Mouse (Mus musculus): ENCODE data around the gene Eif3b. TPM values are rescaled to one million over a fixed set of nuclear protein-coding genes. Genes with fewer than 3 reads are reported as not detected.
"Not testable (repeated sequence)": the region's sequence is repeated elsewhere in the genome, so short reads cannot be mapped to it uniquely, and the experiment has no call there.

The Eif3b gene
- total and polyA plus RNA-seq, 2 experiments from 2014 or later: 41.4 to 73.0 TPM

DNA sequence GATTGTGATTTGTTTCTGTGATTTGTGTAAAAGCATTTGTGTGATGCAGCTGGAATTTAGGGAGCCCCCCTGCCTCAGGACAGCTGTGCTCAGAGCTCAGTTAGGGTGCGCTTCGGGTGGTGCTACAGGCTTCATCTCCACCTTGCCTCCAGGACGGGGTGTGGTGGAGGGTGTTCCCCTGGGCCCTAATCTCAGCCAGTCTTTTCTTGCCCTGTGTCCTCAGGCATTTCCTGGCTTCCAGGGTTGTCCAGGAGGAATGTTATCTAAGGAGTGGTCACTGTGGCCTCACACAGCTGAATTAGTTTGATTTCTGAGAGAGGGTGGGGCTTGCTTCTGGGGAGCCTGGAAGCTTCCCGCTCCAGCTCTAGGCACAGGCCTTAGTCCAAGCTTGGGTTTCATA, 24.9 kb downstream of the Eif3b start:
- no peaks in the 10 kb centered on the region for H3K4me1 ChIP-seq (ENCODE audit: insufficient read depth)
- no peaks in the 10 kb centered on the region for H3K9me3 ChIP-seq (ENCODE audit: low read length)
- WGBS: 90% methylated on average over 4 of the region's 4 CpGs
- H3K4me3 ChIP-seq (ENCODE audit: low read depth, low read length): no peak overlapping the region
- H3K9ac ChIP-seq: no peak overlapping the region
- no peak for TF ChIP-seq CTCF (IDR thresholded peaks at IDR 0.05; ENCODE audit: low read depth)
- H3K36me3 ChIP-seq (ENCODE audit: insufficient read depth): peaks cover 47% of the 10 kb centered on the region
- H3K27me3 ChIP-seq (ENCODE audit: insufficient read depth, low read length): no peaks in the 10 kb centered on the region
- H3K4me2 ChIP-seq (ENCODE audit: low read depth): no peak overlapping the region
- DNase-seq: no peak
- ATAC-seq: no peak
- no peak overlapping the region for H3K27ac ChIP-seq (ENCODE audit: low read depth, low read length)

DNA sequence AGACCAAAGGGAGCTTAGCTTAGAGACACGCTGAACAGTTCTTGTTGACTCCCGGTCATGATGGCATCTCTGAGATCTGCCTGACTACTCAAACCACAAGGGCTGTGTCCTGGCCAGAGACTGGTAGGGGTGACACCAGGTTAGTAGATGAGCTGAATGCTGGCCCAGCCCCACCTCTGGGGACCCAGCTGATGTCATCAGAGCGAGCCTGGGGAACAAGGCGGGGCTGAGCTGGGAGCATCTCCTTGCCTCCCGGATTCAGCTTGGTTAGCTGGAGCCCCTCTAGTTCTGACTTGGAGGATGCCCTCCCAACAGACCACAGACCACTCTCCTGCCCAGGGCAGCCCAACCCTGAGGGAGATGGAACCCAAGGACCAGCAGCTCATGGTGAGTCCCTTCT, 26.2 kb downstream of the Eif3b start, which contains the start of gene Gm4869:
Gene Gm4869 (plus strand): TSS at position 301 of the 400 bp plus-strand sequence.
- WGBS: 89% methylated on average over 5 of the region's 5 CpGs
- ATAC-seq (no peak), DNase-seq (no peak)
- Histone ChIP-seq H3K36me3 (ENCODE audit: insufficient read depth) (peaks cover 42% of the 10 kb centered on the region), H3K4me1 (ENCODE audit: insufficient read depth) (no peaks in the 10 kb centered on the region), H3K27me3 (ENCODE audit: insufficient read depth, low read length) (no peaks in the 10 kb centered on the region), H3K4me3 (ENCODE audit: low read depth, low read length) (no peak within 1 kb of the TSS), H3K9me3 (ENCODE audit: low read length) (no peaks in the 10 kb centered on the region), H3K4me2 (ENCODE audit: low read depth) (no peak within 1 kb of the TSS), H3K27ac (ENCODE audit: low read depth, low read length) (no peak within 1 kb of the TSS), H3K9ac (no peak within 1 kb of the TSS)
- TF ChIP-seq CTCF (IDR thresholded peaks at IDR 0.05; ENCODE audit: low read depth): no peak

DNA sequence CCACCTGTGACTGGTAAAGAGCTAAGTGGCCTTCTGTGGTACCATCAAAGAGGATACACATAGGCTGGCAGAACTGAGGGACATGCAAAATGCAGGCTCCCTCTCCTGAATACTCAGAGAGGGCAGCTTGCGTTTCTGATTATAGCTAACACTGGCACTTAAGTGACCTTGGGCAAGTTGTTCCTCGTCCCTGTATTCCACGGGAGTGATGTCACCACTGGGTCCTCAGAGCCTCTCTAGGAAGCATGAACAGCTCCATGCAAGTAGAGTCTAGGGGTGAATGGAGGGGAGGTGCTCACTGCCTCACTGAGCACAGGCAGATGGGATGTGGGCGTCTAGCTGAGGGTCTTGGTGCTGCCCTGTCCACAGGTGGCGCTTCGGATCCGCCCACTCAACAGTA, 26.9 kb downstream of the Eif3b start:
- no peaks in the 10 kb centered on the region for H3K27me3 ChIP-seq (ENCODE audit: insufficient read depth, low read length)
- DNase-seq (no peak), ATAC-seq (no peak)
- no peak overlapping the region for H3K4me2 ChIP-seq (ENCODE audit: low read depth)
- no peak for TF ChIP-seq CTCF (IDR thresholded peaks at IDR 0.05; ENCODE audit: low read depth)
- H3K4me3 ChIP-seq (ENCODE audit: low read depth, low read length): no peak overlapping the region
- WGBS: 75% methylated on average over 7 of the region's 7 CpGs
- H3K4me1 ChIP-seq (ENCODE audit: insufficient read depth): no peaks in the 10 kb centered on the region
- peaks cover 35% of the 10 kb centered on the region for H3K36me3 ChIP-seq (ENCODE audit: insufficient read depth)
- no peaks in the 10 kb centered on the region for H3K9me3 ChIP-seq (ENCODE audit: low read length)
- H3K9ac ChIP-seq: no peak overlapping the region
- no peak overlapping the region for H3K27ac ChIP-seq (ENCODE audit: low read depth, low read length)

DNA sequence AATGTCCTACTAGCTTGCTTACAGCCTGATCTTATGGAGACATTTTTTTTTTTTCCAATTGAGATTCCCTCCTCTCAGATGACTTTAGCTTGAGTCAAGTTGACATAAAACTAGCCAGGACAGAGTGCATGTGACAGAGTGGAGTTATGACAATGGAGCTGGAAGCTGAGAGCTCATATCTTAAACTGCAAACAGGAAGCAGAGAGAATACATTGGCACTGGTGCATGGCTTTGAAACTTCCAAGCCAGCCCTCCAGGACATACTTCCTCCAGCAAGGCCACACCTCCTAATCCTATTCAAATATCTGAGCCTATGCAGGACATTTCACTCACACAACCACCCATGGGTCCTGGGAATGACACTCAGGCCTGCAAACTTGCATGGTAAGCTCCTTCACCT, 35.4 kb downstream of the Eif3b start:
- ATAC-seq (no peak), DNase-seq (no peak)
- no peaks in the 10 kb centered on the region for H3K4me1 ChIP-seq (ENCODE audit: insufficient read depth)
- H3K27me3 ChIP-seq (ENCODE audit: insufficient read depth, low read length): no peaks in the 10 kb centered on the region
- H3K4me2 ChIP-seq (ENCODE audit: low read depth): no peak overlapping the region
- H3K4me3 ChIP-seq (ENCODE audit: low read depth, low read length): no peak overlapping the region
- no peak for TF ChIP-seq CTCF (IDR thresholded peaks at IDR 0.05; ENCODE audit: low read depth)
- H3K36me3 ChIP-seq (ENCODE audit: insufficient read depth): no peaks in the 10 kb centered on the region
- H3K9ac ChIP-seq: no peak overlapping the region
- no peaks in the 10 kb centered on the region for H3K9me3 ChIP-seq (ENCODE audit: low read length)
- H3K27ac ChIP-seq (ENCODE audit: low read depth, low read length): no peak overlapping the region

DNA sequence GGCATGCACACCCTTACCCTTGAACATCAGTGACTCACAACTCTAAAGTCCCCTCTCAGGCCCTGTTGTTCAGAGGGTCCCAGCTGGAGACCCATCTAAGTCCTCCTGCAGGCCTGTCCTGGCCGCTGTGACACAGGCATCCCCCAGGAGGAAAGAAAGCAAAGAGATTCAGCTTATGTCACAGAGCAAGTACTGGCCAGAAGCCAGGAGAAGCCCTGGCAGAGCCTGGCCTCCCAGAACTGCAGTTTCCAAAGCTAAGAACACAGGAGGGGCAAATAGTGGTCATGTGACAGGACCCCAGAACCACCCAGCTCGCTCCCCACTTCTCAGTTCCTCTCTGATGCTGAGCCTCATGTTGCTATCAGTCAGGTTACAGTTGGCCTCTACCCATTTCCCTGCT, 36.3 kb downstream of the Eif3b start:
- Histone ChIP-seq H3K36me3 (ENCODE audit: insufficient read depth) (no peaks in the 10 kb centered on the region), H3K4me3 (ENCODE audit: low read depth, low read length) (no peak overlapping the region), H3K9me3 (ENCODE audit: low read length) (no peaks in the 10 kb centered on the region), H3K27me3 (ENCODE audit: insufficient read depth, low read length) (no peaks in the 10 kb centered on the region), H3K4me1 (ENCODE audit: insufficient read depth) (no peaks in the 10 kb centered on the region), H3K4me2 (ENCODE audit: low read depth) (no peak overlapping the region), H3K9ac (no peak overlapping the region), H3K27ac (ENCODE audit: low read depth, low read length) (no peak overlapping the region)
- ATAC-seq (no peak), DNase-seq (no peak)
- no peak for TF ChIP-seq CTCF (IDR thresholded peaks at IDR 0.05; ENCODE audit: low read depth)
- WGBS: 40% methylated on average over 2 of the region's 2 CpGs

DNA sequence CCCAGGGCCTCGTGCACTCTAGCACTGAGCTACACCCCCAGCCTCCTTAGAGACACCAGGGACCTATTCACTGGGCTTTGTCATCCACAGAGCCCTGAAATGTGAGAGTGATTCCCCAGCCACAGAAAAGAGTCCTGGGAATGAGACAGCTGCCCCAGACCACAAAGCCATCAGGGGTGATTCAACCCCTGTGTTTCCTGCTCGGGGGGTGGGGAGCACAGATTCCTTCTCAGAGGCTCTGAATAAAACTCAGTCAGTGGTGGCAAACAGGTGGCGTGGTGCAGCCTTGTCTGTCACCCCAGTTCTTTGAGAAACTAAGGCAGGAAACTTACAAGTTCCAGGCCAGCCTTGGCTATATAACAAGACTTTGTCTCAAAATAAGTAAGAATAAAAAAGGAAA, 42.3 kb downstream of the Eif3b start:
- H3K36me3 ChIP-seq (ENCODE audit: insufficient read depth): no peaks in the 10 kb centered on the region
- no peak for ATAC-seq

DNA sequence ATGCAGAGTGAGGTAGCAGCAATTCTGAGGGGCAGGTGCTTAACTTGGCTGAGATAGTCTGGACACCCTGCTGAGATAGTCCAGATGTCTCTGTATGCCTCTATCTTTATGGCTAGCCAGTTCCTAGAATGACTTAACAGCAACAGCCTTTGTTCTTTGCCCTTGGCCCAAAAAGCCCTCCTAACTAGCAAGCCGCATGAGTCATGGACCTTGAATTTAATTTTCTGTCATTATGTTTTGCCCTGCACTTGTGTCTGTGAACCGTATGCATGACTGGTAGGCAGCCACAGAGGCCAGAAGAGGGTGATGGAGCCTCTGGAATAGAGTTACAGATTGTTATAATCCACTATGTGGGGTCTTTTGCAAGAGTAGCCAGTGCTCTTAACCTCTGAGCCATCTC, 44.0 kb downstream of the Eif3b start:
- not testable (repeated sequence) for H3K9ac ChIP-seq; H3K36me3 ChIP-seq (ENCODE audit: insufficient read depth); H3K4me1 ChIP-seq (ENCODE audit: insufficient read depth); H3K4me3 ChIP-seq (ENCODE audit: low read depth, low read length); ATAC-seq; H3K9me3 ChIP-seq (ENCODE audit: low read length); H3K4me2 ChIP-seq (ENCODE audit: low read depth); H3K27ac ChIP-seq (ENCODE audit: low read depth, low read length); DNase-seq; H3K27me3 ChIP-seq (ENCODE audit: insufficient read depth, low read length)
- 82% methylated on average over 2 of the region's 2 CpGs for WGBS

More for the DNA sequence above, 42.3 kb downstream of the Eif3b start:
- Histone ChIP-seq H3K9me3 (ENCODE audit: low read length) (no peaks in the 10 kb centered on the region), H3K27ac (ENCODE audit: low read depth, low read length) (no peak overlapping the region), H3K4me1 (ENCODE audit: insufficient read depth) (no peaks in the 10 kb centered on the region), H3K27me3 (ENCODE audit: insufficient read depth, low read length) (no peaks in the 10 kb centered on the region), H3K9ac (no peak overlapping the region), H3K4me2 (ENCODE audit: low read depth) (no peak overlapping the region), H3K4me3 (ENCODE audit: low read depth, low read length) (no peak overlapping the region)
- whole genome bisulfite sequencing: 74% methylated on average over 3 of the region's 3 CpGs
- TF ChIP-seq CTCF (IDR thresholded peaks at IDR 0.05; ENCODE audit: low read depth): no peak
- no peak for DNase-seq

DNA sequence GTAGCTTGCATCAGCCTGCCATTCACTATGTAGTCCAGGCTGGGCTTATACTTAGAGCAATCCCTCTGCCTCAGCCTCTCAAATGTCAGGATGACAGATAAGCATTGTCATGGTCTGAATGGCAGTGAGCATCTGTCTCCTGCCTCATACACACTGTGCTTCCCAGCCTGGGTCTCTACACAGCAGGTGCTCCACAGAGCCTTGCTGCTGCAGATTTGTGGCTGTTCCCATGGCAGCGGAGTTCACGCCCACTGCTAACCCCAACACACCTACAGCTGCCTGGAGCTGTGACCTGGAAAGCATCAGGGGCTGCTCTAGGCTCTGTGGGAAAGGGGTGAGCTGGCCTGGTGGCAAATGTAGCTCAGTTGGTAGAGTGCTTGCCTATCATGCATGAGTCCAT, 45.8 kb downstream of the Eif3b start:
- H3K4me3 ChIP-seq (ENCODE audit: low read depth, low read length): no peak overlapping the region
- 79% methylated on average over 2 of the region's 2 CpGs for WGBS
- H3K4me1 ChIP-seq (ENCODE audit: insufficient read depth): no peaks in the 10 kb centered on the region
- H3K4me2 ChIP-seq (ENCODE audit: low read depth): no peak overlapping the region
- no peak for TF ChIP-seq CTCF (IDR thresholded peaks at IDR 0.05; ENCODE audit: low read depth)
- no peaks in the 10 kb centered on the region for H3K27me3 ChIP-seq (ENCODE audit: insufficient read depth, low read length)
- DNase-seq: no peak
- no peak overlapping the region for H3K9ac ChIP-seq
- H3K27ac ChIP-seq (ENCODE audit: low read depth, low read length): no peak overlapping the region
- no peak for ATAC-seq
- no peaks in the 10 kb centered on the region for H3K36me3 ChIP-seq (ENCODE audit: insufficient read depth)
- no peaks in the 10 kb centered on the region for H3K9me3 ChIP-seq (ENCODE audit: low read length)

All from forebrain, postnatal 0 days (tissue).